8 mouse cellular contexts compared by ENCODE assay signal in the genomic region with DNA sequence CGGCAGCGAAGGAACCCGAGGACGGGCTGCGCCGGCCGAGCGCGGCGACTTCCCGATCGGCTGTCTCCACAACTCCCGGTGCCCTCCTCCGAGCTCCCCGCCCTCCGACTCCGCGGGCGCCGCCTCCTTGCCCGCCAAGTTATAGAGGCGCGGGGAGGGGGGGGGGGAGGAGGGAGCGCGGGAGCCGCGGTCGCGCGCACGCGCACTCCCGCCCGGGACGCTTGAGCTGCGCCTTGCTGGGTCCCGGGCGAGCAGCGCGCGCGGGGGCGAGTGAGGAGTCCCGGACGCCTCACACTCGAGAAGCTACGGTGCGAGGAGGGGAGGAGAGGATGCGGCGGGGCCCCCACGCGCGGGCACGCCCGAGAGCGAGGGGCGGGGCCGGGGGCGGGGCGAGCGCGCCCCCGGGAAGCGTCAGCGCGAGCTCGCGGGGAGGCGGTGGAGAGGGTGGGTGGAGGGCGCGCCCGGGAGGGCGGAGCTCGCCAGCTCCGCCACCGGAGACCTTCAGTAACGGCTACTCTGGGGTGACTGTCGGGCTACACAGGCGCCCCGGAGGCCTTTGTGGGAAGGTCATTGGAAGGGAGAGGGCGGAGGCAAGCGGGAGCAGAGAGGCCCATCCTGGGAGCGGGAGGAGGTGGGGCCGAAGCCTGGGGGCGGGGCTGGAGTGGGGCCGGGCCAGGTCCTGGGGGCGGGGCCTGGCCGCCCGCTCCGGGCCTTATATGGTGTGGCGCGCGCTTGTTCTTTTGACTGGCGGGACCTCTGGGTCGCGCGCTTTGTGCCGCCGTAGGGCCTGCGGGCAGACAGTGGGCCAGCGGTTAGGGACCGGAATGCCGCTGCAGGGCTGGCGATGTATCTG. TPM values are rescaled to one million over a fixed set of nuclear protein-coding genes. Genes with fewer than 3 reads are reported as not detected.
A peak's percentile ranks its signal among the peaks of the same experiment; 100 is the strongest.
DNase-seq lines count a peak whose midpoint lies in the region; ATAC-seq lines count a peak whose summit lies in the region.

TSS of gene 1190002N15Rik (minus strand) at position 112 of the 853 bp plus-strand sequence.

- no peaks in the 10 kb centered on the region for H3K9me3 ChIP-seq in embryonic facial prominence, embryonic 10.5 days
- H3K9me3 ChIP-seq in midbrain, embryonic 11.5 days (ENCODE audit: control insufficient read depth, low read length): no peaks in the 10 kb centered on the region

- WGBS in embryonic facial prominence, embryonic 10.5 days: under 1% methylated on average over 88 of the region's 104 CpGs
- WGBS in midbrain, embryonic 11.5 days: under 1% methylated on average over 70 of the region's 104 CpGs

- H3K9ac ChIP-seq in midbrain, embryonic 11.5 days (ENCODE audit: low read length): peak within 1 kb of the TSS; percentile 86

- H3K27me3 ChIP-seq in embryonic facial prominence, embryonic 10.5 days (replicated peaks; ENCODE audit: low read depth, poor library complexity, severe bottlenecking): no peaks in the 10 kb centered on the region
- H3K27me3 ChIP-seq in midbrain, embryonic 11.5 days (ENCODE audit: control insufficient read depth, insufficient read depth, low read length): no peaks in the 10 kb centered on the region

- peak within 1 kb of the TSS; percentile 81 for H3K4me3 ChIP-seq in embryonic facial prominence, embryonic 10.5 days
- H3K4me3 ChIP-seq in midbrain, embryonic 11.5 days (ENCODE audit: low read depth, low read length): peak within 1 kb of the TSS; percentile 79

- peaks cover 23% of the 10 kb centered on the region for H3K4me1 ChIP-seq in embryonic facial prominence, embryonic 10.5 days
- peaks cover 3% of the 10 kb centered on the region; the same call in 1 of the 2 replicates for H3K4me1 ChIP-seq in midbrain, embryonic 11.5 days (ENCODE audit: control insufficient read depth, insufficient read depth, low read length)

- peak within 1 kb of the TSS; percentile 95 for H3K27ac ChIP-seq in embryonic facial prominence, embryonic 10.5 days (replicated peaks)
- peak within 1 kb of the TSS; percentile 86 for H3K27ac ChIP-seq in midbrain, embryonic 11.5 days (ENCODE audit: low read depth, low read length)

- peak within 1 kb of the TSS; percentile 89 for H3K4me2 ChIP-seq in midbrain, embryonic 11.5 days

- intact Hi-C loops in left cerebral cortex, postnatal 4 days (cut with DNase I): loop anchor here (5.0 to 10.0 kb wide), 2 partner anchors 74 to 1903 kb away; no protein-coding TSS in a partner anchor

- H3K36me3 ChIP-seq in embryonic facial prominence, embryonic 10.5 days (replicated peaks): no peaks in the 10 kb centered on the region
- H3K36me3 ChIP-seq in midbrain, embryonic 11.5 days (ENCODE audit: control insufficient read depth, insufficient read depth, low read length): no peaks in the 10 kb centered on the region

- peak; percentile 70 for ATAC-seq in granulocyte monocyte progenitor cell, adult 5-6 weeks (replicated peaks; ENCODE audit: poor library complexity, severe bottlenecking)
- peak; percentile 92 for ATAC-seq in midbrain, embryonic 11.5 days (ENCODE audit: low FRiP score)

- DNase-seq in adrenal gland, postnatal 14 days: peak; percentile 97
- DNase-seq in embryonic facial prominence, embryonic 10.5 days (ENCODE audit: low spot score): peak; percentile 96
- DNase-seq in kidney, adult 11 months: peak; percentile 94
- DNase-seq in left cerebral cortex, postnatal 4 days: peak; percentile 97
- DNase-seq in midbrain, embryonic 11.5 days (ENCODE audit: low spot score, missing footprints): peak; percentile 99
- DNase-seq in right cerebral cortex, postnatal 4 days: peak; percentile 92
- peak; percentile 95 for DNase-seq in yolk sac, embryonic 10.5 days (ENCODE audit: low spot score)

RNA-seq across cellular contexts. Expression of gene 1190002N15Rik, which starts in this region (rescaled TPM):
- 19.8 and 24.6 TPM in 2 replicates for total RNA-seq in adrenal gland, postnatal 14 days (2021)
- 6.4 TPM in 2 replicates for polyA plus RNA-seq in embryonic facial prominence, embryonic 10.5 days (2016; fragmentation: Nextera tagmentation; extraction: Ambion mirVana)
- total RNA-seq in granulocyte monocyte progenitor cell, adult 5-6 weeks (2014; fragmentation: Nextera tagmentation): 13.3 and 14.3 TPM in 2 replicates
- total RNA-seq in granulocyte monocyte progenitor cell, adult 5-6 weeks (2017): 11.8 and 18.7 TPM in 2 replicates
- 10 to 100 TPM; 19.6 to 20.7 TPM for total RNA-seq in left cerebral cortex, postnatal 4 days (2021)
- 39.4 and 44.2 TPM in 2 replicates for polyA plus RNA-seq in midbrain, embryonic 11.5 days (2014; fragmentation: Nextera tagmentation; extraction: Ambion mirVana)

Comparison
In these comparisons a context has a peak if more than half of its experiments do, and no peak if none do; other contexts are left out.
1. Peak in every context shown above with its lines: DNase-seq, ATAC-seq, H3K4me3 ChIP-seq and H3K27ac ChIP-seq.